Mouse (Mus musculus) CD8-positive naive resting alpha-beta T cell, adult 2 months (primary cell): ENCODE results near the gene Cnnm2.

ENCODE experiments used
- DNase-seq, 2 experiments: peaks; one replicate each; pipeline ENCODE4 v3.0.0; 2022; ENCODE audit warnings: low read depth in 2 of 2, low spot score in 2 of 2

Gene Cnnm2

GRCm38 (mm10) chr19:46879876-46880275 is 118.5 kb downstream of the Cnnm2 start:
- no peak for DNase-seq

- DNase-seq = no peak
Measured at GRCm38 (mm10) chr19:46885365-46885764, 124.0 kb downstream of the Cnnm2 start.

GRCm38 (mm10) chr19:46886826-46887225 is 125.4 kb downstream of the Cnnm2 start:
- no peak for DNase-seq

GRCm38 (mm10) chr19:46887811-46888527 is 126.6 kb downstream of the Cnnm2 start:
- DNase-seq = peak; percentile 38 to 51

- DNase-seq = no peak
Measured at GRCm38 (mm10) chr19:46889666-46890065, 128.3 kb downstream of the Cnnm2 start.

- DNase-seq = no peak
Measured at GRCm38 (mm10) chr19:46890657-46891056, 129.3 kb downstream of the Cnnm2 start.

GRCm38 (mm10) chr19:46892856-46893255 is 131.5 kb downstream of the Cnnm2 start:
- no peak for DNase-seq

DNA sequence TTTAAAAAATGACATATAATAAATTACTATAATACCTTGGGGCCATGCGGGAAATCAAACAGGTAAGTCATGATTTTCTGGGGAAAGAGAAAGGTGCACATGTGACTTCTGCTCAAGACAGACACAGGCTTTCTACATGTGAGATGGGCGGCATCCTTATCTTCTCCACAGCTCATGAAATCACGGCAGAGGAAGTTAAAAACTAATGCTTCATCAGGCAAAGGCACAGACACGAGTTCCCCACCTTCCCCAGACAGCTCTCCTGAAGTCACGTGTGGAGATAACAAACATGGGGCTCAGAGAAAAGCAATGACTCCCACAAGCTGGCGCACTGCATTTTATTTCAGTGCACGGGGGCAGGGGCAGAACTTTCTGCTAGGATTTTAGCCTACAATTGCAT is 132.1 kb downstream of the Cnnm2 start:
- no peak for DNase-seq

DNA sequence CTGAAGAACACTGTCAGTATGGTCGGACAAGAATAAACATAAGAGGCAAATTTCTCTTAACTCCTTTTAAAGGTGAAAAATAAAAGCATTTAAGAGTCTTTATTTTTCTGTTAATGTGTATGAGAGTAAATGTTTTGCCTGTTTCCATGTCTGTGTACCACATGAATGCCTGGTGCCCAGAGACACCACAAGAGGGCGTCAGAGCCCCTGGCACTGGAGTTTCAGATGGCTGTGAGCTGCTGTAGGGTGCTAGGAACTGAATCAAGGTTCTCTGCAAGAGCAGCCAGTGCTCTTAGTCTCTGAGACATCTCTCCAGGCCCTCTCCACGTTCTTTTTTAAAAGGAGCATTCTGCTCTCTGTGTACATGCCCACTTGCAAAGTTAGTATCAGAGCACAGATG is 135.7 kb downstream of the Cnnm2 start:
- DNase-seq = no peak

GRCm38 (mm10) chr19:46898222-46898621 is 136.8 kb downstream of the Cnnm2 start:
- DNase-seq = no peak

GRCm38 (mm10) chr19:46899306-46899705 is 137.9 kb downstream of the Cnnm2 start:
- DNase-seq = no peak

DNA sequence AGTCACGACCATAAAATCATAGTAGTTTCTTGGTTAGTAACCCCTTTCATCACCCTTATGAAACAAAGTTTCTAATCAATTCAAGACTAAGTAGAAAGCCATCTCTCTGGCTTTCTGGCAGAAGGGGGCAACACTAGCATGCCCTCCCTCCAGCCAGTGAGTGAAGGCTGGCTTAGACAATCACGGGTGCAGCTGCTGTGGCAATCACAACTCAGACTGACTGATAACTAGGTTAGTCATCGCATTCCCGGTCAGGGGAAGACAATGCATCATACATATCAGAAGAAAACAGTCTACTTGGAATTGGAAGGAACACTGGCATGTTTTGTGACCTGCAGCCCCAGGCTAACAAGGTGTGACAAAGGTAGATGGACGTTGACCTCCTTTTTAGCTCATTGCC is 138.5 kb downstream of the Cnnm2 start:
- no peak for DNase-seq

DNA sequence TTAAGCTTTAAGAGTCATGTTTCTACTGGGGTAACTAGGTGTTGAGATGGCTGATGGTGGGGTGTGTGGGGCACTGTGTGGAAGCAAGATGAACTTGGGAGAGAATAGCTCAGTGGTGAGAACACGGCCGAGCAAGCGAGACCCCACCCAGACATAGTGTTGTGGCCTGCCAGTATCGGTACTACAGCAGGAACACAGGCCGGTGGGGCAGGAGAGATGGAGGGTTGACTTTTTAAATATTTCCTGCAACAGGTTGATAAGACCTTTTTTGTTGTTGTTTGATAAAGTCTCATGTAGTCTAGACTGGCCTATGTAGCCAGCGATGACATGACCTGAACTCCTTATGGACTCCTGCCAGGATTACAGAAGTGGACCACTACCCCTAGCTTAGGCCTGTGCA is 139.4 kb downstream of the Cnnm2 start:
- no peak for DNase-seq

DNA sequence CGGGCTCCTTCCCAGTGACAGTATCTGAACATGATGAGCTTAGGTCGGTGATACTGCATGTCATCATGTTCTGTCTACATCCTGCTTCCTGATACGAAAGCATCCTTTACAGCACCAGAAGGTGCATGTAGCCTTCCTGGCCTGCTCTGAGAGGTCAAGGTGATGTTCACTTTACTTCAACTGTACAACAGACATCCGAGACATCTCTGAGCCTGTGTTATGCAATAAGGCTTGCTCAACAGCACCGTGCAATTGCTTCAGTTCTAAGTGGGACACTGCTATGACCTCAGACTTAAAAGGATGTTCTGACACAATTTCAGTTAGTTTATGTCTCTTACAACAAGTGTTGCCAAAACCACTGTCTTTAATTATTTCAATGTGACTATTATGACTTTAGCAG is 139.9 kb downstream of the Cnnm2 start:
- no peak for DNase-seq

GRCm38 (mm10) chr19:46903379-46903778 is 142.0 kb downstream of the Cnnm2 start:
- no peak for DNase-seq

GRCm38 (mm10) chr19:46904907-46905306 is 143.5 kb downstream of the Cnnm2 start:
- DNase-seq = no peak

DNA sequence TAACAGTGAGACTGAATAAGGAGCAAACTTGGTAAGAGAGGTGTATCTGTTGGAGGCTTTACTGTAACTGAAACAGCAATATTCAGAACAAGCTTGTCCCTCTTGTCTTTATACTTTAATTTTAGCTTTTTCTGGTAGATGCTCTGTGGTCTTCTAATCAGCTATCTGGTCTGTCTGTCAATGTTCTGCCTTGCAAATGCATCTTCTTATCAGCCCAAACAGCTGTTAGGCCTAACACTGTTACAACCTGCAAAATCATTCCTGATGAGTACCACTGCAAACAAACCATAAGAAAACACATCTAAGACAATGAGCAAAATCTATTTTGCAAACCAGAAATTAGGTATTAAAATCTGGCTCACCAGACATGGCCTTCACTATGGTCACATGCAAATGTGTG is 144.0 kb downstream of the Cnnm2 start:
- DNase-seq = no peak

DNA sequence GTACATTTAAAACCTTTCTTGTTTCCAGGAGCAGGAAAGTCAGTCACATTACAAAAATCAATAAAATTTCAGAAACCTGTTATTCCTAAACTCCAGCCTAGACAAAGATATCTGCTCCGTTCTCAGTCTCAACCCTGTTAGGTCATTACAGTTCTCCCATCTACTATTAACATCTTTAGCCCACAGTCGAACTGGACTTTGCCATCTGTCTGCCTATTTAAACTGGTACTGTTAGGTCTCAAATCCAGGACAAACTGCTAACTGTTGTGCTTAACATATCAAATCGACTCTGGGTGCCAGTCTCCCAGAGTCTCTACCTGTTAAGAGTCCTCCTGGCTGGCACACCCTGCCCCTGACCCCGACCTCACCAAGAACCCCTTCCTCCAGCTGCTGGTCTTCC is 144.6 kb downstream of the Cnnm2 start:
- no peak for DNase-seq

GRCm38 (mm10) chr19:46908207-46908606 is 146.8 kb downstream of the Cnnm2 start:
- DNase-seq = no peak

GRCm38 (mm10) chr19:46908977-46909376 is 147.6 kb downstream of the Cnnm2 start:
- no peak for DNase-seq

DNA sequence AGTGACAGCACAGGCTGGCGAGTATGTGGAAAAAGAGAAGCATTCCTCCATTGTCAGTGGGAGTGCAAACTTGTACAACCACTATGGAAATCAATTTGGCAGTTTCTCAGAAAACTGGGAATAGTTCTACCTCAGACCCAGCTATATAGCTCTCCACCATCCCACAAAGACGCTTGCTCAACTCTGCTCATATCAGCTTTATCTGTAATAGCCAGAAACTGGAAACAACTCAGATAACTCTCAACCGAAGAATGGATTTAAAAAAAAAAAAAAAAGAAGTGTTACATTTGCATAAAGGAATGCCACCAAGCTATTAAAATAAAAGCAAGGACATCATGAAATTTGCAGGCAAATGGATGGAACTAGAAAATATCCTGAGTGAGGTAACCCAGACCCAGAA is 150.1 kb downstream of the Cnnm2 start:
- no peak for DNase-seq

- no peak for DNase-seq
Measured at GRCm38 (mm10) chr19:46913626-46914025, 152.2 kb downstream of the Cnnm2 start.

DNA sequence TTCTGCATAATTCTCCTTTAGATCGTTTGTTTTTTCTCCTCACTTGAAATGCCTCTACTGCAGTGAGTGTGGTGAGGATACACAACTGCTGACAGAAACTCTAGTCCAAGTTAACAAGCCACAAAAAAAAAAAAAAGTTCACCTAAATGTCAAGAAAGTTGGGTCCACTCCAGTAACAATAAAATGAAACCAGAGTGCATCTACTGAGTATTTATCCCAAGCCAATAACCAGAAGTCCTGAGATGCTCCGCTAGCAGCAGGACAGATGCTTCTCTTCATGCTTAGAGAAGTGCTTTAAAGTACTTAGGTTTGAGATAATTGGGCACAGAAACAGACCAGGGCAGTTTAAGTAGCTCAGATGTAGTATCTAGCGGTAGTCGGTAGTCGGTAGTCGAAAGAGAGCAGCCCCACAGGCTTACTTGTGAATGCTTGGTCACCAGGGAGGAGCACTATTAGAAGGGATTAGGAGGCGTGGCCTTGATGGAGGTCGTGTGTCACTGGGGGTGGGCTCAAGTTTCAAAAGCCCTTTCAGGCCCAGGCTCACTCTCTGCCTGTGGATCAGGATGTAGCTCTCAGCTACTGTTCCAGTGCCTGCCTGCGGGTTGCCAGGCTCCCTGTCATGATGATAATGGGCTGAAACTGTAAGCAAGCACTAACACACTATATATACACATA is 154.1 kb downstream of the Cnnm2 start:
- DNase-seq = no peak
